Mouse (Mus musculus) MEL (cell line): ENCODE results near the gene Ube2cbp.

Source experiments
- CHD1 ChIP-seq: IDR thresholded peaks from 2 replicates; pipeline ENCODE4 v1.6.1; 2012; ENCODE audit warnings: low read depth, mild to moderate bottlenecking, inconsistent platforms, low read length, improper control_type of control experiment
- EP300 ChIP-seq, 2 experiments: IDR thresholded peaks; 2 replicates each; pipeline ENCODE4 v1.6.1; 2011; ENCODE audit warnings: improper control_type of control experiment in 2 of 2, low read length in 2 of 2, low read depth in 1 of 2, mild to moderate bottlenecking in 1 of 2
- POLR2A ChIP-seq, 2 experiments: IDR thresholded peaks; 2 replicates each; pipeline ENCODE4 v1.6.1; 2011 to 2012; ENCODE audit warnings: low read length in 2 of 2, mild to moderate bottlenecking in 2 of 2, control low read depth in 1 of 2, improper control_type of control experiment in 1 of 2, low read depth in 1 of 2, moderate library complexity in 1 of 2; ENCODE audit not compliant: control insufficient read depth in 1 of 2, insufficient read depth in 1 of 2, poor library complexity in 1 of 2
- TCF12 ChIP-seq: IDR thresholded peaks from 2 replicates; pipeline ENCODE4 v1.6.1; 2014; ENCODE audit warnings: low read depth, mild to moderate bottlenecking, inconsistent platforms, low read length, improper control_type of control experiment, moderate library complexity

GRCm38 (mm10) chr9:86351491-86351890 lies 113.3 kb downstream of the Ube2cbp start:
- TF ChIP-seq POLR2A (IDR thresholded peaks at IDR 0.05; ENCODE audit: control insufficient read depth in 1 of 2, insufficient read depth in 1 of 2, low read depth in 1 of 2, low read length in 2 of 2, poor library complexity in 1 of 2) = no peak
- TF ChIP-seq TCF12 = no peak
- TF ChIP-seq EP300 (IDR thresholded peaks at IDR 0.05; ENCODE audit: low read depth in 1 of 2, low read length in 2 of 2) = no peak
- TF ChIP-seq CHD1 = no peak
